Mouse (Mus musculus): ENCODE measurements around the gene Mthfsd. TPM values are rescaled to one million over a fixed set of nuclear protein-coding genes. Genes with fewer than 3 reads are reported as not detected.
A peak's percentile ranks its signal among the peaks of the same experiment; 100 is the strongest.

The Mthfsd gene
- total RNA-seq, 2 experiments from 2014 or later: 23.2 to 26.6 TPM

DNA sequence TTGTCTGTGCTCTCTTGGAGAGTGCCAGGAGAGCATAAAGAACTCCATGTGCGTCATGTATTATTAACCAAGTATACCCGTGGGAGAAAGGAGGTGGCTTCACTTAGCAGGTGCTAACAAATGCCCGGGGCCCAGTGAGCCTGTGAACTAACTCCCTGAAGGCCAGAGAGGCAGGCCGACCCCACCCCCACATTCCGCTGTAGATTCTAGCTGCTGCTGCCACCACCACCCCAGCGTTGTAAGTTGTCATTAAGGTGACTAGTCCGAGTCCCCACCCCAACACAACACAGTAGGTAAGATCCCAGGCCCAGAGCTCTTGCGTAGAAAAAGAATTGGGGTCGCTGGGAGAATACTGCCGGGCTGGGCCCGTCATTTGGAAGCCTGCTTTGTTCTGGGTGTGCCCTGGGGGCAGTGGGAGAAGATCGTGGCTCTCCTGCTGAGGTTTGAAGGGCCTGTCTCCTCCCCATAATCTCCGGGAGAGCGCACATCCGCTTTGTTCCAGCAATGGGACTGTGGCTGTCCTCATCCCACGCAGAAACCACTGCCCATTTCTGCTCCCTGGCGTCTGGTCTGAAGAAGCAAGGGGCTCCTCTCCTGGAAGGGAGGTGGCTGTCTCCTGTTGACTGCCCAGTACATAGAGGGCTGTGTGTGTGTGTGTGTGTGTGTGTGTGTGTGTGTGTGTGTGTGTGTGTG lies 16.5 kb upstream of the Mthfsd start:
- no peak for DNase-seq
- intact Hi-C loops (cut with DNase I): loop anchor here (5.0 kb wide), 1 partner anchor 388 kb away; no protein-coding TSS in a partner anchor

- intact Hi-C loops (cut with DNase I): no loop called here
These were observed 14.9 kb upstream of the Mthfsd start for GRCm38 (mm10) chr8:121123113-121123512.

DNA sequence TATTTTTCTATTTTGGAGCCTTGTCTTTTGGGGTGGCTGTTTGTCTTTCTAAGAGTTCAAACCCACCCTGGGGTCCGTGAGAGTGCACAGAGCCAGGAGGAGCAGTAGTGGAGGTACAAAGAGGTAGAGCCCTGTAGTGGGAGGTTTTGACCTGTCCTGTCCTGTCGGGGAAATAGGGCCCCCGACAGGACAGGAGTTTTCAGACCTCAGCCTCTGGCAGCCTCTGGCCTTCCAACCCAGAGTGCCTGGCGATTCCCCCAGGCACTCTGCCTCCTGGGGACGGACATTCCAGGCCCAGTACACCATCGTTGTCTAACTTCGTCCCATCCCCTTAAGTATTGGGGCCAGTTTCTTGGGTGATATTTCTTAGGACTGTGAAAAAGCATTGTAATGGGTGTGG lies 14.2 kb upstream of the Mthfsd start:
- no peak for DNase-seq
- intact Hi-C loops (cut with DNase I): no loop called here

More at GRCm38 (mm10) chr8:121123113-121123512, 14.9 kb upstream of the Mthfsd start:
- DNase-seq: no peak

DNA sequence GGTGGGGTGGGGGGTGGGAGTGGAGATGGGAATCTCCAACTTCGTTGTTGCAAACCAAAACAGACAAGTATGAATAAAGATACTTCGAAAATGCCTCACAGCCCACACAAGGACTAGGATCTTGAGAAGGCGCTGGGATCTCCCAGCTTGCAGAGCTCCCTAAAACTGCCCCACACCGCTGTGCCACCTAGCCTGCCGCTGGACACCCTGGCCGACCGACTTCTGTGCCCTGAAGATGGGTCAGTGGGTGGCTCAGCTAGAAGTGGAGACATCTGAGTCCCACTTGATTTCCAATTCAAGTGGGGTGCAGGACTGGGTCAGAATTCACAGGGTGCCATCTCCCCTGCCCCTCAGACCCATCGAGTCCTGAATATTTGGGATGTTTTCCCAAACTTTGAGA lies 13.5 kb upstream of the Mthfsd start:
- intact Hi-C loops (cut with DNase I): no loop called here
- DNase-seq: no peak

- DNase-seq: no peak
- intact Hi-C loops (cut with DNase I): no loop called here
These were observed 12.5 kb upstream of the Mthfsd start for GRCm38 (mm10) chr8:121120456-121121419.

DNA sequence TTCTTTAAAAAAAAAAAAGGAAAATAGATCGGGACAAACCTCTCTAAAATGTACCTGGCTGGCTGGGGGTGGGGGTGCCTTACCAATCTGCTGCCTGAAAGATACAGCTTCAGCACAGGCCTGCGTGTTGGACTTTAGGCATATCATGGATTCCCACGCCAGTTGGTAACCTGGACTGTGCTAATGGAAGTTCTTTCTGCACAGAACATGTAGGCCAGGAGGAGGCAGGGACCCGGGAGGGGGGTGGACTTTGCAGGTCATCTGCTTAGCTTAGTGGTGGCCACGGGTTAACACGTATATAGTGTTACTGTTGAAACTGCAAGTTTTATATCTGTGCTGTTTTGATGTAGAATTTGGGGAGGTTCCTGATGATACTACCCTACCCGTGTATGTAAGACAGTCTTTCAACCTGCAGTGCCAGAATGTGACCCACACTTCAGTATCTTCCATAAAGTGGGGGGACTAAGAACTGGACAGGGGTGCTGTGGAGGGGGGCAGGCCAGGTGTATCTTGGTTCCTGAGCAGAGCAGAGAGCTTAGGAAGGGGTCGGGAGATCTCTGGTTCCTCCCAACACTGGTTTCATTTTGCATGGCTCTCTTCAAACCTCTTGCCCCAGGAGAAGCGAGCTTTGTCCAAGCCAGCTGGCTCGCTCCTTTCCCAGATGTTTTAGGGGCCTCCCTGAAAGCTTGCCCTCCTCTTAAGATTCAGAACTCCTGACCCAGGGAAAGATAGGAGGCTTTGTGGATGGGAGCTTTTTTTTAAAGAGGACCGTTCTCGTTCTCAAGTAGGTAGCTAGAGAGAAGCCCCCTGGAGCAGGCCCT lies 11.7 kb upstream of the Mthfsd start:
- no peak for DNase-seq
- intact Hi-C loops (cut with DNase I): loop anchor here (5.0 kb wide), 1 partner anchor 272 kb away; no protein-coding TSS in a partner anchor

- intact Hi-C loops (cut with DNase I): loop anchor here (5.0 kb wide), 1 partner anchor 273 kb away; no protein-coding TSS in a partner anchor
- no peak for DNase-seq
These were observed 10.6 kb upstream of the Mthfsd start for GRCm38 (mm10) chr8:121118634-121119420.

DNA sequence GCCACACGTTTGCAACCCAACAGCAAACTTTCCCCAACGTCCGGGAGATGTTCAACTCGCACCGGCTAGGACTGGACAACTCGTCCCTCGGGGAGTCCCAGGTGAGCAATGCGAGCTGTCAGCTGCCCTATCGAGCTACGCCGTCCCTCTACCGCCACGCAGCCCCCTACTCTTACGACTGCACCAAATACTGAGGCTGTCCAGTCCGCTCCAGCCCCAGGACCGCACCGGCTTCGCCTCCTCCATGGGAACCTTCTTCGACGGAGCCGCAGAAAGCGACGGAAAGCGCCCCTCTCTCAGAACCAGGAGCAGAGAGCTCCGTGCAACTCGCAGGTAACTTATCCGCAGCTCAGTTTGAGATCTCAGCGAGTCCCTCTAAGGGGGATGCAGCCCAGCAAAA lies 9.7 kb upstream of the Mthfsd start:
- no peak for DNase-seq
- intact Hi-C loops (cut with DNase I): loop anchor here (5.0 kb wide), 1 partner anchor 274 kb away; no protein-coding TSS in a partner anchor

GRCm38 (mm10) chr8:121117186-121117651 lies 9.0 kb upstream of the Mthfsd start:
- intact Hi-C loops (cut with DNase I): loop anchor here (5.0 kb wide), 1 partner anchor 275 kb away; no protein-coding TSS in a partner anchor

GRCm38 (mm10) chr8:121116591-121117185 lies 8.5 kb upstream of the Mthfsd start:
- intact Hi-C loops (cut with DNase I): loop anchor here (5.0 kb wide), 1 partner anchor 276 kb away; no protein-coding TSS in a partner anchor

More at GRCm38 (mm10) chr8:121117186-121117651, 9.0 kb upstream of the Mthfsd start:
- DNase-seq: no peak

GRCm38 (mm10) chr8:121115948-121116347 lies 7.8 kb upstream of the Mthfsd start, which contains the start of gene Foxc2:
TSS of gene Foxc2 (plus strand) at chr8:121116171.
- DNase-seq: peak; percentile 70
- intact Hi-C loops (cut with DNase I): loop anchor here (5.0 kb wide), 1 partner anchor 276 kb away; no protein-coding TSS in a partner anchor

More at GRCm38 (mm10) chr8:121116591-121117185, 8.5 kb upstream of the Mthfsd start:
- no peak for DNase-seq

DNA sequence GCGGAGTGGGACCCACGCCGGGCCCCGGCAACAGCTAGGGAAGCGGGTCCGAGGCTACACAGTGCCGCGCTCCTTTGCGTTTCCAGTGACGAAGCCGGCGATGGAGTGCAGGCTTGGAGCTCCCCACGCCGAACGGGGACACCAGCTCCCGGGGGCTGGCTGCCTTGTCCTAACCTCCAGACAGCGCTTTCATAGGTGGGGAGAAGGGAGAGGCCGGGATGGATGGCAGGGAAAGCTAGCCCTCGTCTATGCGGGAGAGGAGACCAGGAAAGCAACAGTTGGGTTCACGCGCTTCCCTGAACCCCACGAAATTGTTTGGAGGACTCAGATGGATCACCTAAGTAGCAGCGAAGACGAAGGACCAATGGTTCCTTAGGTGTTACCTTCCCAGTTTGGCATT lies 6.9 kb upstream of the Mthfsd start:
- no peak for DNase-seq
- intact Hi-C loops (cut with DNase I): loop anchor here (5.0 kb wide), 1 partner anchor 277 kb away; no protein-coding TSS in a partner anchor

- intact Hi-C loops (cut with DNase I): loop anchor here (2.0 kb wide), 1 partner anchor 400 kb away; no protein-coding TSS in a partner anchor
- peak; percentile 93 for DNase-seq
These were observed 5.1 kb upstream of the Mthfsd start for GRCm38 (mm10) chr8:121113261-121113660.

DNA sequence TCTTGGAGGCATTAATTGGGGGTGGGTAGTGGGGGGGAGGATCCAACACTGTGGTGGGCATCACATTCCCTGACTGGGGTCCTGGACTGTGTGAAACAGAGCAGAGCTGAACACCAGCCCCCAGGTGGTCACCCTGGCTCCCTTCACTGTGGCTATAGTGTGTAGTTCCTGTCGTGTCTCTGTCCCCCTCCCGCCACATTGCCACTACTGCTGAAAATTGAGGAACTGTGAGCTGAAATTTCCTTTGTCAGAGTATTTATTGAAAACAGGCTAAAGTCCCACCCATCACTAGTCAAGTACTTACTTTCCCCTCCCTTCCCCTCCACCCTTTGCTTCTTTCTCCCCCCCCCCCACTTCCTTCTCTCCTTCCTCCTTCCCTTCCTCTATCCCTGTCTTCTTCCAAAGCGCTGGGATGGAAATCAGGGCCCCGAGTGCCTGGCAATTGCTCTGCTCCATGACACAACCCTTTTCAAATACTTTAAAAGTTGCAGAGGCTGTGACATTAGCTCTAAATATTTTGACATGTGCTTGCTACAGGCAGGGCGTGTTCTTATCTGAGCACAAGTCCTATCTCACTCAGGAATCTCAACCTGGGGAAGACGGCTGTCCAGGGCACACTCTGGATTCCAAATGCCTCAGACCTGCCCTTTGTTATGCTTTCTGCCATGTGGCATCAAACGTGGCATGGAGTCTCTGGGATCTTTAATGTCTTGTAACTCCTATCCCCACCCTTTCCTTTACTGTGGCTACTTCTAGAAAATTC lies 3.1 kb upstream of the Mthfsd start:
- DNase-seq: no peak
- intact Hi-C loops (cut with DNase I): no loop called here

DNA sequence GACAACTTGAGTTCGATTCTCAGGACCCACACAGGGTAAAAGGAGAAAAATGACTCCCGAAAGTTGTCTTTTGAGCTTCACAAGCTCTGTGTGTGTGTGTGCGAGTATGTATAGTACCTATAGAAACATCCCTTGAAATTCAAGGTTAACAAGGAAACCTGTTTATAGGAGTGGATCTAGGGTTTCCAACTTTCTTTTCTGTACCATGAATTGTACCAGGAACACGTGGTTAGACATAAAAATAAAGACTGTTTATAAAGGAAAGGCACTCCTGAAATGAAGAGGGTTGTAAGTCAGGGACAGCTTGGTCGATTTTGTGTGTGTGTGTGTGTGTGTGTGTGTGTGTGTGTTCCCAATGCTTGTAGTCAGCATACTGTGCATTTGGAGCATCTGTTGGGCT lies 465 bp upstream of the Mthfsd start:
- intact Hi-C loops (cut with DNase I): no loop called here
- no peak for DNase-seq

DNA sequence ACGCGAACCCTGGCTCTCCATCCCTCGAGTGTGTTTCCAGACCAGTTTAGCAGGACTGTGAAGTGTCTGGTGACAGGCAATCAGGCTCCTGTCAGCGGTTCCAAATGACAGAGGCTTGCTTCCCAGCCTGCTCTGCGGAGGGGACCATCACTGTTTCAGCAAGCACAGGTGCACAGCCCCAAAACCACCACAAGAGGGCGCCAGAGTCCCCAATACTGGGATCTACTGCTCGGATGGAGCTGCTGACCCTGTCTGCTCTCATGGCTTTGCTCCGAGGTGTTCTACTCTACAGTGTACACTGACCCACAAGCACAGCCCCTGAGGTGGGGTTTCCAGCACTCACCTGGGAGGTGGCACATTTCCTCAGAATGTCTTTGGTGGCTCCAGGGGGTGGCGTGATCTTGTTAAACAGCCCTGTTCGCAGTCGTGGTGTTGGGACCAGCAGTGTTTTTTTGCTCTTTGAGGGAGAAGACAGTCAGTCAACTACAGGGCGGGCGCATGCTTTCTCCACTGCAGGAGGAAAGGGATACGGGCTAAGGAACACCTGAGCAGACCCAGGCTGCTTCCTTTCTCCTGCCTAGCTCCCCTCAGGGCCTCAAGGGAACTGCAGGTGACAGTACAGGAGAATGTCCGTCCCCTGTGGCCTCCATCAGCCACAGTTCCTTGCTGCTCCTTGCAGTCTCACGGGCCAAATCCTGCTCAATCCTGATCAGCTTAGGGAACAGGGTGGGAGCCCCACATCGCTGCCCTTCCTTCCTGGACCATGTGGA lies 4.0 kb downstream of the Mthfsd start:
- DNase-seq: peak; percentile 85
- intact Hi-C loops (cut with DNase I): no loop called here

DNA sequence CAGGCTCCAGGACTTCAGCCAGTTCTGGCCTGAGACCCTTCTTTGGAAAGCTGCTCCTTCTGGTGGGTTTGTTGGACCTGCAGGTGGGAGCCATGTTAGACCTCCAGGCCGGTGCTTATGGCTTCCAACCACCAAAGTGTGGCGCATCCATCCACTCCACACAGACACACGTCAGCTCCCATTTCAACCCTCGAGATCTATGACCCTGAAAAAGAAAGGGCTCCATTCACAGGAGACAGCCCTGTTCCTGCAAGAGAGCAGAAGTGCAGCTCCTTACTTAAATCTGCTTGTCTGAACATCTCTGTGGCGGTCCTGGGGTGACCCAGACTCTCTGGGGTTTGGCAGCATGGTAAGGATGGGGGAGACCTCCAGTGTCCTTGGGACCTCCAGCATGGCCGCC lies 14.7 kb downstream of the Mthfsd start:
- intact Hi-C loops (cut with DNase I): loop anchor here (2.0 to 5.0 kb wide), 2 partner anchors 273 to 411 kb away; no protein-coding TSS in a partner anchor
- no peak for DNase-seq
